Mouse (Mus musculus): ENCODE data around the gene Aldh8a1.
"Not testable (repeated sequence)": the region's sequence is repeated elsewhere in the genome, so short reads cannot be mapped to it uniquely, and the experiment has no call there.

Gene Aldh8a1

GRCm38 (mm10) chr10:21367481-21367880, 9.6 kb upstream of the Aldh8a1 start:
- in situ Hi-C loops (cut with MseI, MboI) = no loop called here

DNA sequence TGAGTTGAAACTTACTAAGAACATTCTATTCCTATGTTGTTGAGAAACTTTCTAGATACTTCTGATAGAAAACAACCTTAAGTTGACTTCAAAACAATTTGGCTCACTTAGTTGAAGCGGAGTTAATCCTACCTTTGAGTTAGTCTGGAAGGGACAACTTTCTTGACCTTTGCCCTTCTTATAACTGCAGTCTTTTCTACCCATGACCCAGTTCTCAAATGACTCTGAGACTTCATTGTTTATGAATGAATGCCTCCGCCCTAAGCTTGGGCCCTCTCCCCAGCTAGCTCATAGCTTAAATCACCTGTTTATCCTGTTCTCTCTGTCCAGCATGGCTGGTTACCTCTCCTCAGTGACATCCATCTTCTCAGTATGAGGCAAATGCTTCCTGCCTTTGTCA, 7.5 kb upstream of the Aldh8a1 start:
- in situ Hi-C loops (cut with MseI, MboI) = no loop called here

DNA sequence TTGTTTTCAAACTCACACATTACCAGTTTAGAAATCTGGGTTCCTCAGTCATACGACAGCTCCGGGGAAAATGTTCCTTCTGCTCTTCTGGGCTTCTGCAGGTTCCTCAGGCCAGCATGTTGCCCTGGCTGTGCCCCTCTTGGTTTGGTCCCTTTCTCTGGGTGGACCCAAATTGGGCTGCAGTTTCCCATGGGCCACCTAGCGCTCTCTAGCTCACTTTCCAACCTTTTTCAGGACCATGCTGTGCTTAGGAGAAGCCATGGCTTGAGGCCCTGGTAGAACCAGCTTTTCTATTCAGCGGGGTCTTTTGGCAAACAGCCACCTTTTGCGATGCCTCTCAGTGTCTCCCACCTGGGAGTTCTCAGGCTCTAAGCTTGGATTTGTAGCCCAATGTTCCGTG, 4.8 kb upstream of the Aldh8a1 start:
- in situ Hi-C loops (cut with MseI, MboI) = no loop called here

- in situ Hi-C loops (cut with MseI, MboI) = no loop called here
Measured at GRCm38 (mm10) chr10:21378196-21378944, 1.3 kb downstream of the Aldh8a1 start.

DNA sequence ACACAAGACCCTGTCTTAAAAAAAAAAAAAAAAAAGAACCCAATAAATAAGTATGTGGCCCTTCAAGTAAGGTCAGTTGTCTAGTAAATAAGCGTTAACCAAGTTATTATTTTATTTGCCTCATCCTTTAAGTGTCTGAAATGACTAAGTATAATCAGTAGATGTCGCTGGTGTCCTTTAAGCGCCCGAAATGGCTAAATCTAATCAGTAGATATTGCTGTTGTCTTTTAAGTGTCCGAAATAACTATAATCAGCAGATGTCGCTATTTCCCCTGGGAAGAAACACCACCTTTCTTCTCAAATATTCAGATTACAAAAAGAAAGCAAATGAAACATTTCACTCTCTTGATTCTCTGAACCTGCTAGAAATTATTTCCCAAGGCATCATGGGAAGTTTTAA, 5.8 kb downstream of the Aldh8a1 start:
- in situ Hi-C loops (cut with MseI, MboI) = loop anchor here (5.0 kb wide), 2 partner anchors 614 to 624 kb away; no protein-coding TSS in a partner anchor

DNA sequence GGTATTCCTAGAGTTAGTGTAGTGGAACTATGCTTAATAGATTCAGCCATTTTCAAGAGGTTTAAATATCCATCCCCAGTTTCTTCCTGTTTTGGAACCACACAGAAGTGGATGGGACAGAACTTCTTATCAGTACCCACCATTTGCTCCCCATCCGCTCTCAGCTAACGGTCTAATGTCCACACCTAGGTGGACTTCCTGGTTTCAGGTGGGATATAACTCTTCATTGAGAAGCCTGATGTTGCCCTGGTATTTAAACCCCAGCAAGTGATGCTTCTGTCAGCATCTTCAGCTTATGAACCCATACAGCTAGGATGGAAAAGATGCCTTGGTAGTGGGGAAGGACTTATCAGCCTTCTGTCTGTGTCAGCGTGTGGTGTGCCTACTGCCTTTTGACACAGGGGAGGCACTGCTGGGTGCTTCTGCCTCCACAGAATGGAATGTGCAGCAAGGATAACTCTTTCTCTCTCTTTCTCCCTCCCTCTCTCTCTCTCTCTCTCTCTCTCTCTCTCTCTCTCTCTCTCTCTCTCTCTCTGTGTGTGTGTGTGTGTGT, 8.1 kb downstream of the Aldh8a1 start:
- in situ Hi-C loops (cut with MseI, MboI) = no loop called here

DNA sequence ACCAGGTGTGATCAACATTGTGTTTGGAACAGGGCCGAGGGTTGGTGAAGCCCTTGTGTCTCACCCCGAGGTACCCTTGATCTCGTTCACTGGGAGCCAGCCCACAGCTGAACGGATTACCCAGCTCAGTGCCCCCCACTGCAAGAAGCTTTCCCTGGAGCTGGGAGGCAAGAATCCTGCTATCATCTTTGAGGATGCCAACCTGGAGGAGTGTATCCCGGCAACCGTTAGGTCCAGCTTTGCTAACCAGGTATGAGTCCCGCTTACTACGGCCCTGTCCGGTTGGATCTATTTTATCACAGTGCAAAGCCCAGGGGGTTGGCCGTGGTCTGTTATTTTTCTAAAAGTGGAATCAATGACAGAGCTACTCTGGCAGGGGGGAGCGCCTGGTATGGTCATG, 12.0 kb downstream of the Aldh8a1 start:
- in situ Hi-C loops (cut with MseI, MboI) = no loop called here

DNA sequence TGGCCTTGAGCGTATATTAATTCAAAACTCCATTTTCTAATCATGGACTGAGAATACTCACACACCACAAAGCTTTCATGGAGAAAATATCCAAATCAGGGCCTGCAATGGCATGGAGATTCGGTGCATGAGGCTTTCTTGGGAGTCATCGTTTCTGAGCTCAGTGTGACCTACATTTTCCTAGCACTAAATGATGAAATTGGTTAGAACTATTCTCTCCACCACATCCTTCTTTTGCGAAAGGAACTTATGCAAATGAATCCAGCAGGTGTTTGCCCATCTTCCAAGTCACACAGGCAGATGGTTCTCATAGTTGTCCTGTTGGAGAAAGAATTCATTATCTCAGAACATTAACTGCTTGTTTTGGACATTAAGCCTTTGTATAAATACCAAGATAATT, 13.3 kb downstream of the Aldh8a1 start:
- in situ Hi-C loops (cut with MseI, MboI) = no loop called here

- in situ Hi-C loops (cut with MseI, MboI) = no loop called here
Measured at GRCm38 (mm10) chr10:21391286-21391685, 14.2 kb downstream of the Aldh8a1 start.

GRCm38 (mm10) chr10:21393390-21393789, 16.3 kb downstream of the Aldh8a1 start:
- in situ Hi-C loops (cut with MseI, MboI) = no loop called here

- in situ Hi-C loops (cut with MseI, MboI) = no loop called here
Measured at GRCm38 (mm10) chr10:21395426-21396139, 18.5 kb downstream of the Aldh8a1 start.

- in situ Hi-C loops (cut with MseI, MboI) = not testable (repeated sequence)
Measured at GRCm38 (mm10) chr10:21398873-21399425, 21.9 kb downstream of the Aldh8a1 start.

- in situ Hi-C loops (cut with MseI, MboI) = no loop called here
Measured at GRCm38 (mm10) chr10:21399622-21400021, 22.5 kb downstream of the Aldh8a1 start.

DNA sequence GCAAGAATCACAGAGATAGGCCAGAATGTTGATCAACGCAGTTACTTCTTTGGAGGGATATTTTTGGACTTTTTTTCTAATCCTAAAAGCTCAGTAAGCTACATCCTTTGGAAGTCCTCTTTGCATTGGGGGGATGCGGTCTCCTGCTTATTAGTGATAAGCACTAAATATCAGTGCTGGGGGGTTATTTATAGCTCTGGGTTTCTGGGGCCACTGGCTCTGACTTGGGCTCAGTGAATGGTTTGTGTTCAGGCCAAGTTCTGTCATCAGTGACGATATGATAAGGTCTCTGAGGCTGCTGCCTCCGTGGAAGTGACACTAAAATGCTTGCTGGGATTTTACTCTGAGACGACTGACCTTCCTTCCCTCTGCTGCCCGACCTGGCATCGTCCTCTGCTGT, 22.9 kb downstream of the Aldh8a1 start:
- in situ Hi-C loops (cut with MseI, MboI) = no loop called here

- in situ Hi-C loops (cut with MseI, MboI) = no loop called here
Measured at GRCm38 (mm10) chr10:21400453-21400852, 23.4 kb downstream of the Aldh8a1 start.

DNA sequence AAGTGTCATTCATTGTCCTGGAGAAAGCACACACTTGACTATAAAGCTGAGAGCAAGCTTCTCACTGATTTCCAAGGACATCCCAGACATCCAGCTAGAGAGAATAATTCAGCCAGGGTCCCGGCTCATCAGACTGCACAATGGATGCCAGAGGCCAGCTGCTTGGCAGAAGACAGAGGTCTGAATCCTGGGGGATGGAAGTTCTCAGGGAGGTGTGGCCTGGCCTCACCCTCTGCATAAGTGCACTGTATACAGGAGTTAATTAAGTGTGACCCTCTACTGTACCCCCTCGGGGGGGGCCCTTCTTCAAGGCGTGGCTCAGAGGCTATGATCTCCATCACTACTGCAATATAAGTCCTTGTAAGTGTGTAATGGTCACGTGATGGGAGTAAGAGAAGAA, 24.2 kb downstream of the Aldh8a1 start:
- in situ Hi-C loops (cut with MseI, MboI) = no loop called here

GRCm38 (mm10) chr10:21404822-21405221, 27.7 kb downstream of the Aldh8a1 start:
- in situ Hi-C loops (cut with MseI, MboI) = no loop called here

- in situ Hi-C loops (cut with MseI, MboI) = no loop called here
Measured at GRCm38 (mm10) chr10:21405707-21406534, 28.8 kb downstream of the Aldh8a1 start.

DNA sequence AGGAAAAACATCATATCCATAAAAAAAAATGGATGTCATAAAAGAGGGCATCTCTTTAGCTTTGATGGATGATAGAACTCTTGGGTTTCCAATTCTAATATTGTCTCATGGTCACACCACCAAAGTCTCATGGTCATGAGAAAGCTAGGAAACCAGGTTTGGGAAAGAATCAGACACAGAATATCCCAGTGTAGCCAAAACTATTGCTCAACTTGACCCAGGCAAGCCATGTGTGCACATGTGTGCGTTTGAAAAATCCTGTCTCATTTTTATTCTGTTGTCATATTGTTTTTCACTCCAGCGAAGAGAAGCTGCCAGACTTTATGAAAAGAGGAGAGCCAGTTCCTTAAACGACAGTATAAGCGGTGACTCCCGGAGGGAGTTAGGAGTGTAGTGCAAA, 33.6 kb downstream of the Aldh8a1 start:
- in situ Hi-C loops (cut with MseI, MboI) = no loop called here

DNA sequence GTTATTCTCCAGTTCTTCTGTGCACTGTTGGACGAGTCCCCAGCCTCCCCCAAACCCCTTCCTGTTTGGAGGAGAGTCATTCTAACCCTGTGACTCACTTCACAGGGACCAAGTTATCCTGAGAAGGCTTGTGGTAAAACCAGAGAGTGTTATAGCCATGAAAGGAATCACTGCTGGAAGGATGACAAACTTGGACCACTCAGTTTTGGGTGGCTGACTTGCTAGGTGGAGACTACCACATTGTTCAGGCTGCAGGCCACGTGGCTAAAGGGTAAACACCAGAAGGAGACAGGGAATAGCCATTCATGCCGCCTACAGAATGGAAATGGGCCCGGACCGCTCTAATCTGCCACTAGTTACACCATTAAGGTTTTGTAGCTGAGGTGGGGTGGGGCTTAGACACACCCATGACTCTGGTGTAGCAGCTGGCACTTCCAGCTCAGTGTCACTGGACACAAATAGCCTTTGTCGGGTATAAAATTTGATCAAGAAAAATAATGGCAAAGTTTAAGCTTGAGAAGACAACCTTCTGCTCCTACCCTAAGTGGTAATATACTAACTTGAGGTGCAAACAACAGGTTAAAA, 34.6 kb downstream of the Aldh8a1 start:
- in situ Hi-C loops (cut with MseI, MboI) = no loop called here

- in situ Hi-C loops (cut with MseI, MboI) = no loop called here
Measured at GRCm38 (mm10) chr10:21415031-21415430, 37.9 kb downstream of the Aldh8a1 start.

Data from mouse trophoblast stem cell (cell line).